Mouse (Mus musculus): ENCODE measurements around the gene Cyp3a41b. TPM values are rescaled to one million over a fixed set of nuclear protein-coding genes. Genes with fewer than 3 reads are reported as not detected.
"Not testable (repeated sequence)": the region's sequence is repeated elsewhere in the genome, so short reads cannot be mapped to it uniquely, and the experiment has no call there.

Gene Cyp3a41b
- not detected in 2 replicates for polyA plus RNA-seq (2015; fragmentation: Nextera tagmentation; extraction: Ambion mirVana)

GRCm38 (mm10) chr5:145584630-145585029, at the start of gene Cyp3a41b:
Gene Cyp3a41b, minus strand, starts transcription at chr5:145584730.
- not testable (repeated sequence) for H3K4me1 ChIP-seq (ENCODE audit: control insufficient read depth, insufficient read depth, low read depth, low read length); H3K4me2 ChIP-seq (ENCODE audit: low read length); H3K27me3 ChIP-seq (replicated peaks; ENCODE audit: control insufficient read depth, insufficient read depth, low read length); ATAC-seq; H3K36me3 ChIP-seq (ENCODE audit: control insufficient read depth, insufficient read depth, low read length); H3K9me3 ChIP-seq (ENCODE audit: control insufficient read depth, low read length); H3K27ac ChIP-seq (ENCODE audit: low read depth, low read length); H3K4me3 ChIP-seq (ENCODE audit: low read length); H3K9ac ChIP-seq (ENCODE audit: low read depth, low read length)
- WGBS, result 92% methylated on average over 1 of the region's 2 CpGs

DNA sequence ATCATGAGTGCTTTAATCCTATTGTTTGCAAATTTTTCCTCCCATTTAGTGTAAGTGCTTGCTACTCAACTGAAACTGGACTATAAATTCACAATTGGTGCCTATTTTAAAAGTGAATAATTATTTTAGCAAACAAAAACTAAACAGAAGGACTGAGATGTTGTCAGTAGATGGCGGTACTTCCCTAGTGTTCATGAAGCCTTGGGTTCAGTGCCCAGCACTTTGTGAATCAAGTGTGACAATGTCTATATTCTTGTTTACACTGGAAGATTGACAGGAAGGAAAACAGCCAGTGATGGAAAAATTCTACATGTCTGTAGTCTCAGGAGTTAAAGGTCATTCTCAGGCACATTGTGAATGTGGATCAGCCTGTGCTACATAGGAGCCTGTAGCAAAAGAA, 47.8 kb upstream of the Cyp3a41b start:
- ATAC-seq; H3K27ac ChIP-seq (ENCODE audit: low read depth, low read length); H3K4me3 ChIP-seq (ENCODE audit: low read length); H3K4me1 ChIP-seq (ENCODE audit: control insufficient read depth, insufficient read depth, low read depth, low read length); H3K9ac ChIP-seq (ENCODE audit: low read depth, low read length); H3K27me3 ChIP-seq (replicated peaks; ENCODE audit: control insufficient read depth, insufficient read depth, low read length); H3K4me2 ChIP-seq (ENCODE audit: low read length); H3K36me3 ChIP-seq (ENCODE audit: control insufficient read depth, insufficient read depth, low read length): not testable (repeated sequence)
- WGBS, result 83% methylated on average over 1 of the region's 1 CpGs
- peaks cover 17% of the 10 kb centered on the region for H3K9me3 ChIP-seq (ENCODE audit: control insufficient read depth, low read length)

GRCm38 (mm10) chr5:145604891-145605290, 20.4 kb upstream of the Cyp3a41b start:
- H3K4me2 ChIP-seq (ENCODE audit: low read length); H3K27me3 ChIP-seq (replicated peaks; ENCODE audit: control insufficient read depth, insufficient read depth, low read length); H3K4me3 ChIP-seq (ENCODE audit: low read length); H3K4me1 ChIP-seq (ENCODE audit: control insufficient read depth, insufficient read depth, low read depth, low read length); H3K27ac ChIP-seq (ENCODE audit: low read depth, low read length); ATAC-seq; H3K36me3 ChIP-seq (ENCODE audit: control insufficient read depth, insufficient read depth, low read length); H3K9ac ChIP-seq (ENCODE audit: low read depth, low read length): not testable (repeated sequence)
- WGBS, result 100% methylated on average over 1 of the region's 1 CpGs
- peaks cover 25% of the 10 kb centered on the region for H3K9me3 ChIP-seq (ENCODE audit: control insufficient read depth, low read length)

- not testable (repeated sequence) for H3K4me3 ChIP-seq (ENCODE audit: low read length)
Measured at GRCm38 (mm10) chr5:145597851-145598250, 13.3 kb upstream of the Cyp3a41b start.

GRCm38 (mm10) chr5:145577321-145577720, 7.2 kb downstream of the Cyp3a41b start:
- not testable (repeated sequence) for H3K4me3 ChIP-seq (ENCODE audit: low read length); H3K9me3 ChIP-seq (ENCODE audit: control insufficient read depth, low read length); H3K27ac ChIP-seq (ENCODE audit: low read depth, low read length); H3K4me1 ChIP-seq (ENCODE audit: control insufficient read depth, insufficient read depth, low read depth, low read length); H3K36me3 ChIP-seq (ENCODE audit: control insufficient read depth, insufficient read depth, low read length); H3K4me2 ChIP-seq (ENCODE audit: low read length); H3K9ac ChIP-seq (ENCODE audit: low read depth, low read length); ATAC-seq; H3K27me3 ChIP-seq (replicated peaks; ENCODE audit: control insufficient read depth, insufficient read depth, low read length)
- WGBS, result no CpG with 5 or more reads among the region's 1 CpGs

More at GRCm38 (mm10) chr5:145597851-145598250, 13.3 kb upstream of the Cyp3a41b start:
- H3K4me1 ChIP-seq (ENCODE audit: control insufficient read depth, insufficient read depth, low read depth, low read length); H3K27me3 ChIP-seq (replicated peaks; ENCODE audit: control insufficient read depth, insufficient read depth, low read length); ATAC-seq; H3K4me2 ChIP-seq (ENCODE audit: low read length); H3K27ac ChIP-seq (ENCODE audit: low read depth, low read length); H3K36me3 ChIP-seq (ENCODE audit: control insufficient read depth, insufficient read depth, low read length); H3K9ac ChIP-seq (ENCODE audit: low read depth, low read length): not testable (repeated sequence)
- H3K9me3 ChIP-seq (ENCODE audit: control insufficient read depth, low read length), result peaks cover 12% of the 10 kb centered on the region
- WGBS, result 76% methylated on average over 5 of the region's 5 CpGs

DNA sequence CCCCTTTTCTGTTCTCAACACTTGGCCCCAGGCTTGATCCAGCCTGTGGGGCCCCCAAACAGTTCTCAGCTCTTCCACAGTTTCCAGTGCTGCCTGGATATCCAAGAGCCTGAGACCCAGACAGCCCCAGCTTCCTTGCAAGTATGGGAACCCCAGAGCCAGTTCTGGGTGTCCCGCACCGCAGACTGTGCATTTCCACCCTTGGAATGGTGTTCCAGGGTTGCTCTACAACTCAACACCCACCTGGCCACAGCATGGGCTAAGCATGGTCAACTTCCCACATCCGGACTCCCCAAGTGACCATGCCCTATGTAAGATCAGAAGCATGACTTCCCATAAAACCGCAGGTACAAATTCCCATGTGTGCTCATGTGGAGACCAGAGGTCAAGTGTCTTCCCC, 8.9 kb downstream of the Cyp3a41b start:
- H3K4me3 ChIP-seq (ENCODE audit: low read length); H3K27ac ChIP-seq (ENCODE audit: low read depth, low read length); H3K4me2 ChIP-seq (ENCODE audit: low read length); H3K9me3 ChIP-seq (ENCODE audit: control insufficient read depth, low read length); H3K4me1 ChIP-seq (ENCODE audit: control insufficient read depth, insufficient read depth, low read depth, low read length); H3K27me3 ChIP-seq (replicated peaks; ENCODE audit: control insufficient read depth, insufficient read depth, low read length); H3K36me3 ChIP-seq (ENCODE audit: control insufficient read depth, insufficient read depth, low read length); ATAC-seq; H3K9ac ChIP-seq (ENCODE audit: low read depth, low read length): not testable (repeated sequence)
- WGBS, result 86% methylated on average over 4 of the region's 4 CpGs

DNA sequence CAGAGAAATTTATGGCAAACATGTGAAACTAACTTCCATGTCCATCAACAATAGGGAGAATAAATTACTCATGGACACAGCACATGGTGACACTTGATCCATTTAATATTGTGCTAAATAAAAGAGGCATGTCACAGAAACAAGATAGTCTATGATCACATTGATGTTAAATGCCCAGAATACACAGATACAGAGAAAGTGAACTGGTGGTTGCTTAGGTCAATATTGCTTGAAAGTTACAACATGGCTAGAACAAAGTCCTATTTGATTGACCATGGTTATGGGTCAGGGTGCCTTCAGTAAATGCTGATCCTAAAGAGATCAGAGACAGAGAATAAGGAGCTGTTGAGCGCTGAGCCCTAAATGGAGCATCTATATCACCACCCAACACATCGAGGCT, 12.6 kb downstream of the Cyp3a41b start:
- not testable (repeated sequence) for H3K27me3 ChIP-seq (replicated peaks; ENCODE audit: control insufficient read depth, insufficient read depth, low read length); H3K9me3 ChIP-seq (ENCODE audit: control insufficient read depth, low read length); H3K4me1 ChIP-seq (ENCODE audit: control insufficient read depth, insufficient read depth, low read depth, low read length); H3K36me3 ChIP-seq (ENCODE audit: control insufficient read depth, insufficient read depth, low read length); H3K9ac ChIP-seq (ENCODE audit: low read depth, low read length); H3K27ac ChIP-seq (ENCODE audit: low read depth, low read length); ATAC-seq; H3K4me3 ChIP-seq (ENCODE audit: low read length); H3K4me2 ChIP-seq (ENCODE audit: low read length)
- 74% methylated on average over 2 of the region's 2 CpGs for WGBS

Other genes with a start within 250 kb of the Cyp3a41b start
- gene Cyp3a57, start 239.5 kb downstream of the Cyp3a41b start, polyA plus RNA-seq (2015; fragmentation: Nextera tagmentation; extraction: Ambion mirVana), result not detected in 2 replicates
- gene Cyp3a16, start 115.0 kb downstream of the Cyp3a41b start, polyA plus RNA-seq (2015; fragmentation: Nextera tagmentation; extraction: Ambion mirVana), result not detected in 2 replicates
- gene Cyp3a41a, start 135.4 kb upstream of the Cyp3a41b start, polyA plus RNA-seq (2015; fragmentation: Nextera tagmentation; extraction: Ambion mirVana), result not detected in 2 replicates
- gene Cyp3a44, start 221.1 kb upstream of the Cyp3a41b start, polyA plus RNA-seq (2015; fragmentation: Nextera tagmentation; extraction: Ambion mirVana), result not detected in 2 replicates